Mouse (Mus musculus): ENCODE measurements around the gene Abcc12. TPM values are rescaled to one million over a fixed set of nuclear protein-coding genes. Genes with fewer than 3 reads are reported as not detected.

Gene Abcc12
- total and polyA plus RNA-seq, 3 experiments: not detected

DNA sequence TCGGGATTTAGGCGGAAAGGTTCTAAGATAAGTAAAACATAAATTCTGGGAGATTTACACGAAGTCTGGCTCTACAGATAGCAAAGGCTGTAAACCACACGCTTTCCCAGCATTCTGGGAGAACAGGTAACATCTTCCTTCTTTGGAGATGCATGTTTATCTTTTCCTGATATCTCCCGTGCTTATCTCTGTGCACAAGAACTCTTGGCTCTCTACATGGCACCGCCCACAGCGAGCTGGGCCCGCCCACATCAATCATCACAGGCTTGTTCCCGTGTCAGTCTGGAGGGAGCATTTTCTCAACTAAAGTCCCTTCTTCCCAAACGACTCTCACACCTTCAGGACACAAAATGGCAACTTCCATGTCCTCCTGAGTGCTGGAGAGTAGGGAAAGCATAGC is 12.6 kb upstream of the Abcc12 start:
- DNase-seq (ENCODE audit: extremely low read depth): no peak
- H3K36me3 ChIP-seq (replicated peaks in 1 of 2; ENCODE audit: control insufficient read depth in 1 of 2, insufficient read depth in 1 of 2, low read length in 1 of 2): no peaks in the 10 kb centered on the region
- no peaks in the 10 kb centered on the region for H3K9me3 ChIP-seq (replicated peaks; ENCODE audit: low read length)
- no peak overlapping the region for H3K4me3 ChIP-seq (replicated peaks in 1 of 3; ENCODE audit: low read depth in 2 of 3, low read length in 2 of 3, poor library complexity in 1 of 3)
- dilution Hi-C loops (cut with MboI; ENCODE audit: extremely low pct_ligation_motif_present, extremely low pct_unique_long_range_greater_than_20kb, low sequenced_read_pairs) (no loop called here), in situ Hi-C loops (cut with MboI; ENCODE audit: low pct_ligation_motif_present, low pct_unique_long_range_greater_than_20kb, low sequenced_read_pairs) (no loop called here)
- H3K4me1 ChIP-seq (ENCODE audit: control insufficient read depth in 1 of 2, insufficient read depth in 2 of 2): no peaks in the 10 kb centered on the region
- H3K27ac ChIP-seq (ENCODE audit: insufficient read depth, low read depth): no peak overlapping the region
- TF ChIP-seq ZMIZ1 (IDR thresholded peaks at IDR 0.05; ENCODE audit: low read depth, low read length): no peak
- TF ChIP-seq POLR2AphosphoS2 (IDR thresholded peaks at IDR 0.05; ENCODE audit: low read depth, low read length): no peak
- TF ChIP-seq MAZ (IDR thresholded peaks at IDR 0.05; ENCODE audit: low read depth, low read length): no peak
- no peak for TF ChIP-seq USF1 (IDR thresholded peaks at IDR 0.05; ENCODE audit: low read depth, low read length)
- TF ChIP-seq POLR2A (IDR thresholded peaks at IDR 0.05; ENCODE audit: low read depth, low read length): no peak
- TF ChIP-seq ZKSCAN1 (IDR thresholded peaks at IDR 0.05; ENCODE audit: borderline replicate concordance, low read depth, low read length): no peak
- TF ChIP-seq EP300 (IDR thresholded peaks at IDR 0.05; ENCODE audit: low read length): no peak
- TF ChIP-seq MYC (IDR thresholded peaks at IDR 0.05; ENCODE audit: low read depth, low read length): no peak
- TF ChIP-seq ELF1 (IDR thresholded peaks at IDR 0.05; ENCODE audit: low read depth, low read length): no peak
- TF ChIP-seq E2F4 (IDR thresholded peaks at IDR 0.05; ENCODE audit: insufficient replicate concordance, low read depth, low read length): no peak
- TF ChIP-seq ETS1 (conservative IDR thresholded peaks at IDR 0.05; ENCODE audit: low read depth, low read length): no peak
- no peak for TF ChIP-seq TCF12 (IDR thresholded peaks at IDR 0.05; ENCODE audit: low read depth, low read length)
- no peak for TF ChIP-seq UBTF (IDR thresholded peaks at IDR 0.05; ENCODE audit: low read depth, low read length)
- H3K79me2 ChIP-seq (replicated peaks; ENCODE audit: control insufficient read depth, extremely low read depth, insufficient read depth, poor library complexity, severe bottlenecking): no peaks in the 10 kb centered on the region
- peaks cover 7% of the 10 kb centered on the region for H3K27me3 ChIP-seq (replicated peaks)
- peak overlapping the region; percentile 16; the same call in 1 of the 2 replicates for H3K4me2 ChIP-seq (ENCODE audit: insufficient read depth, low read depth, poor library complexity, severe bottlenecking)
- no peak overlapping the region for H3K9ac ChIP-seq (ENCODE audit: insufficient read depth, low read depth)

DNA sequence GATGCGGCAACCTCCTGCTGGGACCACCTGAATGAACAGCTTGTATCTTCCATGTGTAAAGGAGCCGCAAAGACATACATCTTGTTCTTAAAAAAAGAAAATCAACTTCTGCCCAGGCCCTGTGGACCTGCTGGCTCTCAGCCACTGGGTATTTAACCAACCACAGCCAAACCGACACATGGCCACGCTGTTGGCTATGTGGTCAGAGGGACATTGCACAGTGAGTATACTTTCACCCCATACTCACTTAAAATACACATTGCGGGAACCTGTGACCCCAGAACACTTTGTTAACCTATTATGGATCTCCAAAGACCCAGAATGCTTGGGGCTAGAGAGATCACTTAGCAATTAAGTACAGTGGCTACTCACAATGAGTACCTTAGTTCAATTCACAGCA is 7.9 kb upstream of the Abcc12 start:
- in situ Hi-C loops (cut with MboI; ENCODE audit: low pct_ligation_motif_present, low pct_unique_long_range_greater_than_20kb, low sequenced_read_pairs) (loop anchor here (5.0 kb wide), 1 partner anchor 319 kb away; no protein-coding TSS in a partner anchor), dilution Hi-C loops (cut with MboI; ENCODE audit: extremely low pct_ligation_motif_present, extremely low pct_unique_long_range_greater_than_20kb, low sequenced_read_pairs) (no loop called here)
- TF ChIP-seq BHLHE40 (IDR thresholded peaks at IDR 0.05; ENCODE audit: low read depth, low read length) (no peak), MYC (IDR thresholded peaks at IDR 0.05; ENCODE audit: low read depth, low read length) (no peak), ZMIZ1 (IDR thresholded peaks at IDR 0.05; ENCODE audit: low read depth, low read length) (no peak), RCOR1 (conservative IDR thresholded peaks at IDR 0.05; ENCODE audit: low read depth, low read length) (no peak), TCF12 (IDR thresholded peaks at IDR 0.05; ENCODE audit: low read depth, low read length) (no peak), MXI1 (IDR thresholded peaks at IDR 0.05; ENCODE audit: low read depth, low read length) (no peak), CHD2 (IDR thresholded peaks at IDR 0.05; ENCODE audit: low read length) (no peak), MAX (IDR thresholded peaks at IDR 0.05; ENCODE audit: low read length) (no peak), ELF1 (IDR thresholded peaks at IDR 0.05; ENCODE audit: low read depth, low read length) (no peak), MEF2A (IDR thresholded peaks at IDR 0.05; ENCODE audit: borderline replicate concordance, low read depth, low read length) (no peak), SMC3 (IDR thresholded peaks at IDR 0.05; ENCODE audit: low read depth, low read length) (no peak), TBP (conservative IDR thresholded peaks at IDR 0.05; ENCODE audit: low read depth, low read length) (no peak), KAT2A (IDR thresholded peaks at IDR 0.05; ENCODE audit: insufficient replicate concordance, low read length) (no peak), POLR2A (IDR thresholded peaks at IDR 0.05; ENCODE audit: low read depth, low read length) (no peak)
- peaks cover 0 to 3% of the 10 kb centered on the region in 2 experiments; a peak in 2 of 4 replicates for H3K4me1 ChIP-seq (ENCODE audit: control insufficient read depth in 1 of 2, insufficient read depth in 2 of 2)
- H3K4me2 ChIP-seq (ENCODE audit: insufficient read depth, low read depth, poor library complexity, severe bottlenecking): no peak overlapping the region
- H3K79me2 ChIP-seq (replicated peaks; ENCODE audit: control insufficient read depth, extremely low read depth, insufficient read depth, poor library complexity, severe bottlenecking): no peaks in the 10 kb centered on the region
- no peak for DNase-seq (ENCODE audit: extremely low read depth)
- no peak overlapping the region for H3K27ac ChIP-seq (ENCODE audit: insufficient read depth, low read depth)
- H3K4me3 ChIP-seq (replicated peaks in 1 of 3; ENCODE audit: low read depth in 2 of 3, low read length in 2 of 3, poor library complexity in 1 of 3): no peak overlapping the region
- H3K9ac ChIP-seq (ENCODE audit: insufficient read depth, low read depth): no peak overlapping the region
- H3K27me3 ChIP-seq (replicated peaks): no peaks in the 10 kb centered on the region
- H3K9me3 ChIP-seq (replicated peaks; ENCODE audit: low read length): no peaks in the 10 kb centered on the region
- no peaks in the 10 kb centered on the region for H3K36me3 ChIP-seq (replicated peaks in 1 of 2; ENCODE audit: control insufficient read depth in 1 of 2, insufficient read depth in 1 of 2, low read length in 1 of 2)
